Mouse (Mus musculus) CH12F3 (cell line): ENCODE results near the gene Prkag2.
"Not testable (repeated sequence)": the region's sequence is repeated elsewhere in the genome, so short reads cannot be mapped to it uniquely, and the experiment has no call there.

Experiments used
- in situ Hi-C: fragments of 300-500 bp; cut with MboI; formaldehyde crosslinking; loops from 2 replicates; pipeline ENCODE4 v1.14.3; 2020; ENCODE audit warnings: low sequenced_read_pairs

Prkag2 gene

GRCm38 (mm10) chr5:25087064-25087463 lies 13.4 kb downstream of the Prkag2 start:
- in situ Hi-C loops = no loop called here

- in situ Hi-C loops = no loop called here
Measured at GRCm38 (mm10) chr5:25086234-25086633, 14.2 kb downstream of the Prkag2 start.

- in situ Hi-C loops = no loop called here
Measured at GRCm38 (mm10) chr5:25085170-25085569, 15.3 kb downstream of the Prkag2 start.

- in situ Hi-C loops = no loop called here
Measured at GRCm38 (mm10) chr5:25083816-25084215, 16.6 kb downstream of the Prkag2 start.

- in situ Hi-C loops = no loop called here
Measured at GRCm38 (mm10) chr5:25082542-25082941, 17.9 kb downstream of the Prkag2 start.

- in situ Hi-C loops = no loop called here
Measured at GRCm38 (mm10) chr5:25081545-25081944, 18.9 kb downstream of the Prkag2 start.

- in situ Hi-C loops = no loop called here
Measured at GRCm38 (mm10) chr5:25080994-25081393, 19.4 kb downstream of the Prkag2 start.

GRCm38 (mm10) chr5:25080438-25080945 lies 19.9 kb downstream of the Prkag2 start:
- in situ Hi-C loops = no loop called here

- in situ Hi-C loops = no loop called here
Measured at GRCm38 (mm10) chr5:25079766-25080265, 20.6 kb downstream of the Prkag2 start.

GRCm38 (mm10) chr5:25077873-25078651 lies 22.4 kb downstream of the Prkag2 start:
- in situ Hi-C loops = no loop called here

GRCm38 (mm10) chr5:25077258-25077657 lies 23.2 kb downstream of the Prkag2 start:
- in situ Hi-C loops = not testable (repeated sequence)

GRCm38 (mm10) chr5:25075623-25076022 lies 24.8 kb downstream of the Prkag2 start:
- in situ Hi-C loops = no loop called here

- in situ Hi-C loops = no loop called here
Measured at GRCm38 (mm10) chr5:25069815-25070214, 30.6 kb downstream of the Prkag2 start.

- in situ Hi-C loops = no loop called here
Measured at GRCm38 (mm10) chr5:25067122-25067521, 33.3 kb downstream of the Prkag2 start.

- in situ Hi-C loops = no loop called here
Measured at GRCm38 (mm10) chr5:25064270-25065232, 35.9 kb downstream of the Prkag2 start.

GRCm38 (mm10) chr5:25062506-25063132 lies 37.8 kb downstream of the Prkag2 start:
- in situ Hi-C loops = no loop called here

GRCm38 (mm10) chr5:25058853-25059741 lies 41.3 kb downstream of the Prkag2 start:
- in situ Hi-C loops = no loop called here

GRCm38 (mm10) chr5:25058417-25058816 lies 42.0 kb downstream of the Prkag2 start:
- in situ Hi-C loops = no loop called here

GRCm38 (mm10) chr5:25055288-25055687 lies 45.2 kb downstream of the Prkag2 start:
- in situ Hi-C loops = no loop called here
